Mouse (Mus musculus) forebrain, embryonic 10.5 days (tissue): ENCODE results near the gene Klf16. TPM values are rescaled to one million over a fixed set of nuclear protein-coding genes. Genes with fewer than 3 reads are reported as not detected.
"Not testable (repeated sequence)": the region's sequence is repeated elsewhere in the genome, so short reads cannot be mapped to it uniquely, and the experiment has no call there.

Source experiments
- DNase-seq: peaks from one replicate; pipeline ENCODE4 v3.0.0-alpha.2; 2017; ENCODE audit warnings: low spot score; ENCODE audit errors: extremely low spot score
- H3K27ac ChIP-seq: fragments of 300-500 bp; sonication (generic); 2 replicates; pipeline ENCODE4 v1.5.1; 2016; ENCODE audit warnings: mild to moderate bottlenecking
- H3K27me3 ChIP-seq: fragments of 300-500 bp; sonication (generic); 2 replicates; pipeline ENCODE4 v1.6.1; 2016; ENCODE audit warnings: mild to moderate bottlenecking; ENCODE audit not compliant: poor library complexity, severe bottlenecking
- H3K36me3 ChIP-seq: fragments of 300-500 bp; sonication (generic); replicated peaks from 2 replicates; pipeline ENCODE4 v1.6.1; 2016; ENCODE audit warnings: mild to moderate bottlenecking, moderate library complexity
- H3K4me1 ChIP-seq: fragments of 300-500 bp; sonication (generic); 2 replicates; pipeline ENCODE4 v1.6.1; 2016
- H3K4me3 ChIP-seq: fragments of 300-500 bp; sonication (generic); 2 replicates; pipeline ENCODE4 v1.5.1; 2016; ENCODE audit warnings: mild to moderate bottlenecking, moderate library complexity
- H3K9me3 ChIP-seq: fragments of 300-500 bp; sonication (generic); 2 replicates; pipeline ENCODE4 v1.6.1; 2016; ENCODE audit warnings: mild to moderate bottlenecking, moderate library complexity
- WGBS: fragments of 180-500 bp; shearing (Covaris S2); methylation state at CpG from one replicate; pipeline ENCODE4 v1.1.7; 2016; 5-methylcytosine and 5-hydroxymethylcytosine counted together
- polyA plus RNA-seq: library from polyadenylated mRNA; unstranded; fragments of >200 nt; fragmentation: Nextera tagmentation; extraction: Ambion mirVana; gene quantifications from 2 replicates; pipeline ENCODE4 v1.2.1, GENCODE M21; 2016

The Klf16 gene
- polyA plus RNA-seq, 1 experiment from 2014 or later, result 7.5 TPM

GRCm38 (mm10) chr10:80614351-80614750, 37.2 kb upstream of the Klf16 start:
- 91% methylated on average over 6 of the region's 6 CpGs for WGBS
- peaks cover 70% of the 10 kb centered on the region for H3K36me3 ChIP-seq
- DNase-seq, result no peak

GRCm38 (mm10) chr10:80613821-80614220, 36.7 kb upstream of the Klf16 start:
- H3K36me3 ChIP-seq, result peaks cover 75% of the 10 kb centered on the region
- H3K27ac ChIP-seq, result no peak overlapping the region
- DNase-seq, result no peak
- no peaks in the 10 kb centered on the region for H3K27me3 ChIP-seq
- 89% methylated on average over 3 of the region's 3 CpGs for WGBS
- H3K4me3 ChIP-seq, result no peak overlapping the region
- H3K9me3 ChIP-seq, result no peaks in the 10 kb centered on the region
- 0 out of 2 replicates have a peak, but pooled peaks cover 7% of the 10 kb centered on the region for H3K4me1 ChIP-seq

More at GRCm38 (mm10) chr10:80614351-80614750, 37.2 kb upstream of the Klf16 start:
- no peaks in the 10 kb centered on the region for H3K27me3 ChIP-seq
- 0 out of 2 replicates have a peak, but pooled peaks cover 7% of the 10 kb centered on the region for H3K4me1 ChIP-seq
- no peak overlapping the region for H3K27ac ChIP-seq
- no peak overlapping the region for H3K4me3 ChIP-seq
- no peaks in the 10 kb centered on the region for H3K9me3 ChIP-seq

GRCm38 (mm10) chr10:80611905-80612304, 34.8 kb upstream of the Klf16 start:
- no peak overlapping the region for H3K27ac ChIP-seq
- H3K36me3 ChIP-seq, result peaks cover 94% of the 10 kb centered on the region
- no peaks in the 10 kb centered on the region for H3K27me3 ChIP-seq
- WGBS, result 91% methylated on average over 3 of the region's 3 CpGs
- DNase-seq, result no peak
- 0 out of 2 replicates have a peak, but pooled peaks cover 4% of the 10 kb centered on the region for H3K4me1 ChIP-seq
- H3K9me3 ChIP-seq, result no peaks in the 10 kb centered on the region
- no peak overlapping the region for H3K4me3 ChIP-seq

GRCm38 (mm10) chr10:80611024-80611423, 33.9 kb upstream of the Klf16 start:
- WGBS, result 80% methylated on average over 4 of the region's 4 CpGs
- DNase-seq, result peak; percentile 45
- Histone ChIP-seq H3K9me3 (no peaks in the 10 kb centered on the region), H3K27ac (no peak overlapping the region), H3K27me3 (no peaks in the 10 kb centered on the region), H3K4me3 (no peak overlapping the region), H3K36me3 (peaks cover 97% of the 10 kb centered on the region), H3K4me1 (0 out of 2 replicates have a peak, but pooled peaks cover 4% of the 10 kb centered on the region)

GRCm38 (mm10) chr10:80610116-80610785, 33.1 kb upstream of the Klf16 start:
- Histone ChIP-seq H3K4me3 (no peak overlapping the region), H3K9me3 (no peaks in the 10 kb centered on the region), H3K27ac (no peak overlapping the region), H3K27me3 (no peaks in the 10 kb centered on the region), H3K4me1 (0 out of 2 replicates have a peak, but pooled peaks cover 4% of the 10 kb centered on the region), H3K36me3 (peaks cover 94% of the 10 kb centered on the region)
- WGBS, result 89% methylated on average over 9 of the region's 9 CpGs
- no peak for DNase-seq

GRCm38 (mm10) chr10:80609269-80609924, 32.3 kb upstream of the Klf16 start:
- Histone ChIP-seq H3K36me3 (peaks cover 91% of the 10 kb centered on the region), H3K27ac (no peak overlapping the region), H3K4me1 (peaks cover 11% of the 10 kb centered on the region), H3K9me3 (no peaks in the 10 kb centered on the region), H3K4me3 (no peak overlapping the region), H3K27me3 (no peaks in the 10 kb centered on the region)
- no peak for DNase-seq
- 87% methylated on average over 10 of the region's 10 CpGs for WGBS

- 86% methylated on average over 3 of the region's 3 CpGs for WGBS
- H3K27me3 ChIP-seq, result no peaks in the 10 kb centered on the region
- H3K27ac ChIP-seq, result no peak overlapping the region
- no peak for DNase-seq
- no peaks in the 10 kb centered on the region for H3K9me3 ChIP-seq
- peaks cover 81% of the 10 kb centered on the region for H3K36me3 ChIP-seq
- H3K4me3 ChIP-seq, result no peak overlapping the region; the same call in 1 of the 2 replicates
- H3K4me1 ChIP-seq, result peaks cover 21% of the 10 kb centered on the region
Observed at GRCm38 (mm10) chr10:80608435-80608834, 31.3 kb upstream of the Klf16 start.

GRCm38 (mm10) chr10:80606737-80607350, 29.7 kb upstream of the Klf16 start:
- no peaks in the 10 kb centered on the region for H3K27me3 ChIP-seq
- peaks cover 34% of the 10 kb centered on the region for H3K4me1 ChIP-seq
- H3K4me3 ChIP-seq, result no peak overlapping the region
- H3K9me3 ChIP-seq, result no peaks in the 10 kb centered on the region
- H3K27ac ChIP-seq, result no peak overlapping the region
- DNase-seq, result no peak
- H3K36me3 ChIP-seq, result peaks cover 67% of the 10 kb centered on the region
- 96% methylated on average over 34 of the region's 34 CpGs for whole genome bisulfite sequencing

- H3K36me3 ChIP-seq, result peaks cover 61% of the 10 kb centered on the region
Observed at GRCm38 (mm10) chr10:80606306-80606705, 29.2 kb upstream of the Klf16 start.

GRCm38 (mm10) chr10:80605721-80606120, 28.6 kb upstream of the Klf16 start, which contains the start of gene Gm49322:
TSS of gene Gm49322 (plus strand) at chr10:80606021.
- not testable (repeated sequence) for H3K4me3 ChIP-seq, H3K27ac ChIP-seq, DNase-seq, H3K9me3 ChIP-seq, H3K27me3 ChIP-seq
- H3K4me1 ChIP-seq, result peaks cover 34% of the 10 kb centered on the region
- 86% methylated on average over 4 of the region's 4 CpGs for WGBS
- H3K36me3 ChIP-seq, result peaks cover 57% of the 10 kb centered on the region

More at GRCm38 (mm10) chr10:80606306-80606705, 29.2 kb upstream of the Klf16 start:
- Histone ChIP-seq H3K9me3 (no peaks in the 10 kb centered on the region), H3K27me3 (no peaks in the 10 kb centered on the region), H3K4me1 (peaks cover 34% of the 10 kb centered on the region), H3K4me3 (no peak overlapping the region), H3K27ac (no peak overlapping the region)
- WGBS, result 94% methylated on average over 23 of the region's 23 CpGs
- DNase-seq, result no peak

GRCm38 (mm10) chr10:80604988-80605387, 27.9 kb upstream of the Klf16 start:
- peaks cover 30% of the 10 kb centered on the region for H3K4me1 ChIP-seq
- 97% methylated on average over 2 of the region's 2 CpGs for WGBS
- no peak overlapping the region for H3K4me3 ChIP-seq
- no peak overlapping the region for H3K27ac ChIP-seq
- H3K36me3 ChIP-seq, result peaks cover 49% of the 10 kb centered on the region
- no peaks in the 10 kb centered on the region for H3K9me3 ChIP-seq
- no peak for DNase-seq
- no peaks in the 10 kb centered on the region for H3K27me3 ChIP-seq

- DNase-seq, result no peak
- peak overlapping the region; percentile 90; the same call in 1 of the 2 replicates for H3K27ac ChIP-seq
- H3K4me3 ChIP-seq, result peak overlapping the region; percentile 79
- no peaks in the 10 kb centered on the region for H3K27me3 ChIP-seq
- peaks cover 40% of the 10 kb centered on the region for H3K36me3 ChIP-seq
- WGBS, result 93% methylated on average over 7 of the region's 7 CpGs
- H3K4me1 ChIP-seq, result peaks cover 30% of the 10 kb centered on the region
- H3K9me3 ChIP-seq, result no peaks in the 10 kb centered on the region
Observed at GRCm38 (mm10) chr10:80604001-80604509, 26.9 kb upstream of the Klf16 start.
